Mouse (Mus musculus): ENCODE results near the gene Minpp1. TPM values are rescaled to one million over a fixed set of nuclear protein-coding genes. Genes with fewer than 3 reads are reported as not detected.

The Minpp1 gene
- total RNA-seq, 2 experiments from 2014 or later, result 35.8 to 43.3 TPM

DNA sequence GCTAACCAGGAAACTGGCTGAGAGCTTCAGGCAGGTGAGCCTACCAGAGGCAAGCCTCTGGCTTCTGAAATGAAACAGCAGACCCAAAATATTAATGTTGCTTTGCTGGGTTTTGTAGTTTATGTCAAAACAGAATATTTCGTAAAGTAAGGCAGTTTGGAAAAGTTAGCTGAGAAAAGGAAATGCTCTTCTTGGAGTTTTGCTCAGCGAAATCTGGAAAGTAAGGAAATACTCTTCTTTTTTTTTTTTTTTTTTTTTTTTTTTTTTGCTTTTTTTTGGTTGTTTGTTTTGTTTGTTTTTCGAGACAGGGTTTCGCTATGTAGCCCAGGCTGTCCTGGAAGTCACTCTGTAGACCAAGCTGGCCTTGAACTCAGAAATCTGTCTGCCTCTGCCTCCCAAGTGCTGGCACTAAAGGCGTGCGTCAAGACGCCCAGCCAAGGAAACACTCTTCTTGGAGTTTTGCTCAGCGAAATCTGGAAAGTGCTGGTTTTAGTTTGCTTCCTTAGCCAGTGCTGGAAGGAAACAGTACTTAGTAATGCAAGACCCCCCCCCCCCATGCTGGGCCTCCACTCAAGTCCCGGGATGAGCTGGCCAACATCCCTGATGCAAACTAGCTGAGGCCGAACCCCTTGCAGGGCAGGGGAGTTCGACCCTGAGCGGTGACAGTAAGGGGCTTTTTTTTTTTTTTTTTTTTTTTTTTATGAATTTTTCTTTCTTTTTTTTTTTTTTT lies 3.8 kb downstream of the Minpp1 start:
- DNase-seq, result no peak

- DNase-seq, result no peak
These were observed 5.4 kb downstream of the Minpp1 start for GRCm38 (mm10) chr19:32490976-32491375.

DNA sequence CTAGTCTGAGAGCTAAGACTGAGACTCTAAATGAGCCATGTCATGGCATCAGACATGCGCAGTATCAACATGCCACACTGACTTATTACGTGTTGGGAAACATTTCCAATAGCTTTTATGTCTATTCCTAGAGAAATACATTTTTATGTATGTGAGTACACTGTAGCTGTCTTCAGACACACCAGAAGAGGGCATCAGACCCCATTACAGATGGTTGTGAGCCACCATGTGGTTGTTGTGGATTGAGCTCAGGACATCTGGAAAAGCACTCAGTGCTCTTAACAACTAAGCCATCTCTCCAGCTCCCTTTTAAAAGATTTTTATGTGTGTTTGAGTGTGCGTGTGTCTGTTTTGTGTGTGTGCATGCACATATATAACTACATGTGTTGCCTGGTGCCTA lies 6.8 kb downstream of the Minpp1 start:
- DNase-seq, result no peak

- DNase-seq, result no peak
These were observed 7.4 kb downstream of the Minpp1 start for GRCm38 (mm10) chr19:32492981-32493380.

GRCm38 (mm10) chr19:32493471-32493870 lies 7.9 kb downstream of the Minpp1 start:
- DNase-seq, result no peak

- no peak for DNase-seq
These were observed 9.0 kb downstream of the Minpp1 start for GRCm38 (mm10) chr19:32494611-32495010.

DNA sequence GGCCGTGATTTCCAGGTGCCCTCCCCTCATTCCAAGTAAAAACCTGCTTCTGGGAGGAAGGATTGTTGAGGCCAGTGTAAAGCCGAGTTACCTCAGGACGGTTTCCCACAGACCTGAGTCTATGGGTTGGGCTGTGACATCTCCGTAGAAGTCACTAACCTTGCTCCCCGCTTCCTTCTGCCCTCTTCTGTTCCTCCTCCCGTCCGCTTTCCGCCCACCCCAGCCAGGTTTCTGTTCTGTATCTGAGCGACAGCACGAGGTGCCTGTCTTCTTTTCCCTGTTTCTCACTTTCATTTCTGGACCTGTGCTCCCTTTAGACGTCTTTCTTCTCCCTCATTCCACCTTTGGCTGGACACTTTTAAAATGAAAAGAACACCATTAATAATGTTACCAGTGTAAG lies 9.5 kb downstream of the Minpp1 start:
- no peak for DNase-seq

- no peak for DNase-seq
These were observed 11.8 kb downstream of the Minpp1 start for GRCm38 (mm10) chr19:32497411-32497810.

- DNase-seq, result no peak
These were observed 12.4 kb downstream of the Minpp1 start for GRCm38 (mm10) chr19:32498002-32498401.

GRCm38 (mm10) chr19:32501414-32501813 lies 15.8 kb downstream of the Minpp1 start:
- DNase-seq, result no peak

DNA sequence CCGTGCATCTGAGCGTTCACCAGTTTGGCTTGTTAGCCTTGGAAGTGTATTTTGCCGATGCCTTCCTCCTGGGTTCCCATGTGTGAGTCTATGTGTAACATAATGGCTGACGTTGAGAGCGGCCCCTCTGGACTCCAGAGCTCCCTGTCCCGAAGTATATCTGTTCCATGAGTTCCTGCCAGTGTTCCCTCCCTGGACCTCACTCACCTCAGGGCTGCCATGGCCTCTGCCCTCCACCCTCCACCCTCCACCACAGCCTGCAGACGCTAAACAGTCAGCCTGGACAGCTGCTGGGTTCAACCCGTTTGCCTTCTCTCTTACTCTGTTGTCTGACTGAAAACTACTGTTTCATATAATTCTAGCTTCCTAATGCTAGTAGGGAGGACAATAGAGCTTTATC lies 20.5 kb downstream of the Minpp1 start:
- no peak for DNase-seq

DNA sequence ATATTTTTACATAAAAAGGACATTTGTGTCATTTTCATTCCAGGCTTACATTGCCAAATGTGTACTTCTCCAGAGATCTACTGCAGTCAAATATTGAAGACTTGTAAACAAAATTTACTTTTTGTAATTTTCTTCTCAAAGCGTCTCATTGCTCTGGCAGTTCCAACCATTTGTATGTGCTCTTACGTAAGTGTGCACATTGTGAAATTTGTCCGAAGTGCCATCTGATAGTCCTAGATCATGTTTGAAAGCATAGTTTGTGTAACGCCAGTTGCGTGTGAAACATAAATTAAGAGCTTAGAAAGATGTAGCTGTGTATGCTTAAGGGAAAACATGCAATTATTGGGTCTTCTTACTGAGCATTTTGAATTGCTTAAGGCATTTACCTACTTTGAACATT lies 20.9 kb downstream of the Minpp1 start:
- no peak for DNase-seq

GRCm38 (mm10) chr19:32507100-32507499 lies 21.5 kb downstream of the Minpp1 start:
- no peak for DNase-seq

DNA sequence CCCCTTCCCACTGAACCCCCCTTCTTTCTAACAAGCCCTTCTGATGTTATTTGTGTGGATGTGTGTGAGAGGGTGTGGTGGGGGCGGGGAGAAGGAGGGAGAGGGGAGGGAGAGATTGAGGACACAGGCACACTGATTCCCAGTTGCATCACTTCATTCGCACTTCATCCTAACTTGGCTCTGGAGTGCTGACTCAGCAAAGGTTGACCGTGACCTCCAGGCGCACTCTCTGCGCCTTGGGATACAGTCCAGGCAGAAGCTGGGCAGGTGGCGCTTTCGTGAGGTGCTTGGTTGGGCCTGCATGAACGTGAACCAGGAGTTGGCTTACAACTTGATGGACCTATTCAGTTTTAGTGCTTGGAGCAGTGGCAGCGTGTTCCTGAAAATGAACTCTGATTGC lies 22.0 kb downstream of the Minpp1 start:
- DNase-seq, result peak in 1 of 2 experiments; percentile 64

- no peak for DNase-seq
These were observed 24.7 kb downstream of the Minpp1 start for GRCm38 (mm10) chr19:32510267-32510666.

- no peak for DNase-seq
These were observed 25.4 kb downstream of the Minpp1 start for GRCm38 (mm10) chr19:32510962-32511361.

DNA sequence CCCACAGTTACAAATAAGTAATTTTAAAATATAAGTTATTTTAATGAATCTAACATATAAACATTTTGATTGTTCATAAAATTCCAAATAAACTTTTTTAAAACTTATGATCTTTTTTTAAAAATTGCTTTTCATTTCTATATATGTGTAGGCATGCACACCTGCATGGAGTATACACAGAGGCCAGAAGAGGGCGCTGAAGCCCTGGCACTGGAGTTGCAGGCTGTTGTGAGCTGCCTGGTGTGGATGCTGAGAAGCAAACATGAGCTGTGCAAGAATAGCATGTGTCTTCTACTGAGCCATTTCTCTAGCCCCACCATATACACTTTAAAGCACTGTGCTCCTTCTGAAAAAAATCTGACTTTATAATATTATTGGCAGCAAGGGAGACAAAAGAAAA lies 26.9 kb downstream of the Minpp1 start:
- DNase-seq, result peak in 1 of 2 experiments; percentile 23

- no peak for DNase-seq
These were observed 31.0 kb downstream of the Minpp1 start for GRCm38 (mm10) chr19:32516575-32516974.

DNA sequence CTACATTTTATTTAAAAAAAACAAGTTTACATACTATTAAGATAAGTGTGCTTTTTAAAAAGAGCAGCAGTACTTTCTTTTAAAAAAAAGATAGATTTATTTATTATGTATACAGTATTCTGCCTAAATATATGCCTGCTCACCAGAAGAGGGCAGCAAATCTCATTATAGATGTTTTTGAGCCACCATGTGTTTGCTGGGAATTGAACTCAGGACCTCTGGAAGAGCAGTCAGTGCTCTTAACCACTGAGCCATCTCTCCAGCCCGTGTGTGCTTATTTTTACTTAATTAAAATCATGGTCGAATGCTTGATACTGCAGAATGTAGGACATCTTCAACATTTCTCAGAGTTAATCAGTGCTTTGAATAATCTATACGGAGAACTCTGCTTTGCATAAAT lies 35.9 kb downstream of the Minpp1 start:
- no peak for DNase-seq

DNA sequence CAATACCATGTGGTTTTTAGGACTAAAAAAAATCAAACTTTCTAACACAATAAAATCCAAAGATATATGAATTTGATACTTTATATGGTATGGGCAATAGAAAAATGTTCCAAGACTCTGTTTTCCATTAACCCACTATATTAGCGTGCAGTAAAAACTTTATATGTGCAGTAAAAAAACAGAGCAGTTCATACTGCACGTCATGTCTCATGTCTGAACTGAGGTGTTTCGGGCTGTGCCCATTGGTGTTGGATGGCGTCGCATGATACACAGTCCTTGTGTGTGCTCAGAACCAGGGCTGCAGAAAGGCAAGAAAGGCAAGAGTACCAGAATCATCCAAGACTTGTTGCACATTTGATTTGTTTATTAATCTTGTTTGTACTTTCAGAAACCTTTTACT lies 36.7 kb downstream of the Minpp1 start:
- DNase-seq, result no peak

DNA sequence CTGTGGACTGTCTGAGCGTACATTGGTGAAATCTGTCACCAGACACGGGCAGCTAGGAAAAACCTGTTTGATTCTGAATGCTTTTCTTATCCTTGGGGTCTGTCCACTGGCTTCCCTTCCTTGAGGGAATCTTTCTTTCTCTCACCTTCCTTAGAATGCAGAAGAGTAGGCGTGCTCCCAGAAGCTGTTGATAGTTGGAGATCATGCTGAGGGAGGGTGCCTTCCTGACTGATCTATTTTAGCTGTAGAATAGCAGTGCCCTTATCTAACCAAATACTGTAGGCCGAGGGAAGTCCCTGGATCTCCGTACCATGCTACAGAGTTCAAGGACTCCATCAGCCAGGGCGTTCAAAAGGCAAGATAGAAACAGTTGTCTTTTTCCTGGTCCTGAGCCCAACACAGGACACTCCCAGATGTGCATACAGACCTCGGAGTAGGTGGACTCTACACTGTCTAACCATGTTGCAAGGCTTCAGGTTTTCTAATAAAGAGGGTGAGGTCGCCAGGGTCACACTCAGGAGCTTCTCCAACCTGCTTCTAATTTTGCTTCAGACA lies 37.3 kb downstream of the Minpp1 start:
- DNase-seq, result no peak

DNA sequence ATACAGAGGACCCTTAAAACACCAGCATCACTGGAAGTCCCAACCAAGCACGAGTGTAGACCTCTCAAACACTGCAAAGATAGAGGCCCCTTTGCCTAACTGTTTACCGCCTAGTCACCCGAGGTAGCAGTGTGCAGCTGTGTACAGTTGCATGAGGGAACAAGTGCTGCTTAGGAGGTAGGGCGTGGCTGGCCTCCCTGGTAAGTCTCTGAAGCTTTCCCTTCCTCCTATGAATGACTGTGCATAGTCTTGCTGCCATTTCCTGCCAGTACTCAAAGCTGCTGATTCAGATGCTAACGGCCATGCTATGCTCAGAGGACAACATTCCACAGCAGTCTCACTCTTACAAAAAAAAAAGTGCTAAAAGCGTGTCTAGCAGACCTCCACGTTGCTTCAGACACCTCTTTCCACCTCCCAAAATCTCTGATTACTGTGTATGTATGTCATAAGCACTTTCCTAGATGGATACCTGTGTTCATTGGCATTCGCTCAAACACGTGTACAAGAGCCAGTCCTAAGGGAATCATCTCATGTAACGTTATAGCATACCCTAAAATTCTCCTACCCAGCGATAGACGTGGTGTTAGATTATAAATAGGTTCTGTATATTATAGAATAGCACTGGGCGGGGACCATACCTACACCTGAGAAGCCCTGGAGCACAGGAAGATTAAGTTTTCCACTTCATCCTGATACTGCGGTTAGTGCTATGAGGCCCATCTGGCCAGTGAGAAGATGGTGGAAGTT lies 38.4 kb downstream of the Minpp1 start:
- no peak for DNase-seq

- no peak for DNase-seq
These were observed 38.9 kb downstream of the Minpp1 start for GRCm38 (mm10) chr19:32524516-32524860.

DNA sequence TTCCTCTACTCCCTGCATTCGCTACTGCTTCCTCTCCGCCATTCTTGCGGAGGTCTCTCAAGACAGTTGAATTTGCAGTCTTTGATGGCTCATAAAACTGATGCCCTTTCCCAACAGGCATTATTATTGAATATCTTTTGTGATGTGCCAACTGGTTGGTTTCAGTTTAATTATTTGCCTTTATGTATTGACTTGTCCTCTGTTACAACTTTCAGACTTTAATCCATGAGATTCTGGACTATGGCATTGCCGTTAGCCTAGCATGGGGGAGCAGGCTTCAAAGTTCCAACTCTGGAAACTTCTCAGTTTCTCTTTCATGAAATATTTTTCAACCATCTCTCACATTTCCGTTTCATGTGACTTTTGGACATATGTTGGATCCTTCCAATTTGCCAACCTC lies 41.6 kb downstream of the Minpp1 start:
- DNase-seq, result no peak

Data from adrenal gland, postnatal 36 days (tissue).